Mouse (Mus musculus): ENCODE data around the gene Acad12. TPM values are rescaled to one million over a fixed set of nuclear protein-coding genes. Genes with fewer than 3 reads are reported as not detected.

Acad12 gene
- polyA plus RNA-seq, 1 experiment from 2014 or later: 1.5 TPM

DNA sequence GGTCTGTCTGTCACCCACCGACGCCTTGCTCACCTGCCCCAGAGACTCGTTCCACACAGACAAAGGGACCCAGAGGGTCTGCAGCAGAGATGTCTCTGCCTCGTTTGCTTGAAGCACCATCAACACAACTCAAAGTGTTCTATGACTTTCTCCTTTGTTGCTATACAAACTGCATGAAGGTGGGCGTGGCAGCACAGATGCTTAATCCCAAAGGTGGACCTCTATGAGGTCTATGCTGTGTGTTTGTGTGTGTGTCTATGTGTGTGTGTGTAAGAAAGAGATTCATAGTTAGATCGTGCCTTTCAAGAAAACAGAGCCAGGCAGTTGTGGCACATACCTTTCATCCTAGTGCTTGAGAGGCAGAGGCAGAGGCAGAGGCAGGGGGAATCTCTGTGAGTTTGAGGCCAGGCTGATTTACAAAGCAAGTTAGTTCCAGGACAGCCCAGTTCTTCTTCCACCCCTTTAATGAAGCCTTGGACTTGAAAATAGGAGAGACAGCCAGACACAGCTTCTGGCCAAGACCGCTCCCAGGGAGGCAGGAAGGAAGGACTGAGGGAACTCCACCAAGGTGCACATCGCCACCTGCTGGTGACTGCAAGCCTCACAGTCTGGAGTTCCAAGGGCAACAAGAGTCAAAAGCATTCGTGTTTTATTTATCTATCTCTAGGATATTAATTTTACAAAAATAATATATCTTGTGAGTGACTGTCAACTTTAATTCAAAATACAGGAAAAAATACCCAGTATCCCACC lies 17.0 kb downstream of the Acad12 start:
- 32% methylated on average over 9 of the region's 9 CpGs for WGBS
- ATAC-seq (replicated peaks; ENCODE audit: low FRiP score): no peak

DNA sequence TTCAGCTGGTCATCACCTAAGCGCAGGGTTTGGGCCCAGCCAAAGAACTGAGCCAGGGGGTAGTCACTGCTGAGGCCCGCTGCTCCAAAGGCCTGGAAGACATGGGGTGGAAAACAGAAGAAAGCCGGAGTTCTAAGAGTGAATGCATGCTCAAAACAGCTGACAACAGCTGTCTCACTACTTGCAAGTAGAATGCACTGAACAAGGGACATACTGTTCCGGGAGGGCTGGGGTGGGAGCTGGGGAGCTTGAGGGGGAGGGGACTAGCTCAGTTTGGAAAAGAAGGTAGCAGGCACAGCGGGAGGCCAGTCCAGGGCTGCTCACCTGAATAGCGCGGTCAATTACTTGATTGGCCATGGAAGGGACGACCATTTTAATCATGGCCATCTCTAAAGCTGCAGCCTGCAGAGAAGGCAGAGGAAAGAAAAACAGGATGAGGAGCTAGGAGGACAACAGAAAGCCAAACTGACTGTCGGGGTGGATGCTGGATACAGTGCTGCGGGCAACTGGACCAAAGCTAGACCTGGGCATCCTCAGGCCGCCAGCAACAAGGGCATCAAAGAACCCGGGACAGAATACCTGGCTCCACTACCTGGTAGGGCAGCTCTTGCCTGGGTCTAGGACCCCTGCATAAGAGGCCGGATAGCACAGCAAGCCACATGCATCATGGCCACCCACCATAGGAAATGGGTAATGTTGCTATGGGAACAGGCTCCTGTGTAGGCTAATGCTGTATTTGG lies 19.7 kb downstream of the Acad12 start:
- Histone ChIP-seq H3K4me3 (ENCODE audit: low read depth, low read length) (no peak overlapping the region), H3K4me1 (replicated peaks; ENCODE audit: control insufficient read depth, insufficient read depth, low read length) (peaks cover 2% of the 10 kb centered on the region; the same call in 1 of the 2 replicates), H3K9ac (ENCODE audit: low read length) (no peak overlapping the region), H3K36me3 (ENCODE audit: control insufficient read depth, insufficient read depth, low read length) (no peaks in the 10 kb centered on the region), H3K4me2 (ENCODE audit: low read depth, low read length, severe bottlenecking) (no peak overlapping the region), H3K27ac (ENCODE audit: low read depth, low read length) (no peak overlapping the region), H3K27me3 (ENCODE audit: control insufficient read depth, insufficient read depth, low read length) (no peaks in the 10 kb centered on the region), H3K9me3 (ENCODE audit: control insufficient read depth, low read length) (no peaks in the 10 kb centered on the region)
- DNase-seq (ENCODE audit: low spot score) (no peak), ATAC-seq (replicated peaks; ENCODE audit: low FRiP score) (no peak)
- 59% methylated on average over 13 of the region's 13 CpGs for WGBS

More for the DNA sequence above, 17.0 kb downstream of the Acad12 start:
- Histone ChIP-seq H3K4me2 (ENCODE audit: low read depth, low read length, severe bottlenecking) (no peak overlapping the region), H3K4me3 (ENCODE audit: low read depth, low read length) (no peak overlapping the region), H3K9ac (ENCODE audit: low read length) (no peak overlapping the region; the same call in 1 of the 2 replicates), H3K4me1 (replicated peaks; ENCODE audit: control insufficient read depth, insufficient read depth, low read length) (no peaks in the 10 kb centered on the region), H3K27me3 (ENCODE audit: control insufficient read depth, insufficient read depth, low read length) (no peaks in the 10 kb centered on the region), H3K9me3 (ENCODE audit: control insufficient read depth, low read length) (no peaks in the 10 kb centered on the region), H3K36me3 (ENCODE audit: control insufficient read depth, insufficient read depth, low read length) (no peaks in the 10 kb centered on the region), H3K27ac (ENCODE audit: low read depth, low read length) (no peak overlapping the region)
- DNase-seq (ENCODE audit: low spot score): peak; percentile 91

DNA sequence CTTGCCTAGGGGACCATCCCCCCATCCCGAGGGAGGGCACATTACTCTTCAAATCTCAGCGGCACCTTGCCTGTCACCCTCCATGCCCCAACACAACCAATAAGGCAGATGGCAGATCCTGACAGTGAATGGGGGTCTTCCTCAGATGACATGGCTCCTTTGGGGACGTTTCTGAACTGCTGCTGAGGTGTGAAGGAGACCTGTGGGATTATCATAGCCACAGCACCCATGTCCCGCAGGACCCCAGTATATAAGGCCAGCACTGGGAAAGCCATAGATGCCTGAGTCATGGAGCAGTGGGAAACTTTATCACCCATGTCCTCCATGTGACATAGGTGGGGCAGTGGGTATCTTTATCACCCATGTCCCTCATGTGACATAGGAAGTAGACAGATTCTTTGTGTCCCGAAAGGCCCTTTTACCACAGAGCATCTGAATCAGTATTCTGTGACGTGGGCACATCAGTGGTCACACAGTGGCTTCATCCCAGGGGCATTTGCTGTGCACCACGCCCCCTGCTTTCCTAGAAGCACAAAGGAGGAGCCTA lies 20.7 kb downstream of the Acad12 start:
- ATAC-seq (replicated peaks; ENCODE audit: low FRiP score): no peak
- Histone ChIP-seq H3K4me3 (ENCODE audit: low read depth, low read length) (no peak overlapping the region), H3K9me3 (ENCODE audit: control insufficient read depth, low read length) (no peaks in the 10 kb centered on the region), H3K4me2 (ENCODE audit: low read depth, low read length, severe bottlenecking) (no peak overlapping the region), H3K36me3 (ENCODE audit: control insufficient read depth, insufficient read depth, low read length) (no peaks in the 10 kb centered on the region), H3K9ac (ENCODE audit: low read length) (no peak overlapping the region), H3K27me3 (ENCODE audit: control insufficient read depth, insufficient read depth, low read length) (no peaks in the 10 kb centered on the region), H3K4me1 (replicated peaks; ENCODE audit: control insufficient read depth, insufficient read depth, low read length) (peaks cover 7% of the 10 kb centered on the region; the same call in 1 of the 2 replicates), H3K27ac (ENCODE audit: low read depth, low read length) (no peak overlapping the region)
- WGBS: 78% methylated on average over 7 of the region's 7 CpGs
- DNase-seq (ENCODE audit: low spot score): no peak

DNA sequence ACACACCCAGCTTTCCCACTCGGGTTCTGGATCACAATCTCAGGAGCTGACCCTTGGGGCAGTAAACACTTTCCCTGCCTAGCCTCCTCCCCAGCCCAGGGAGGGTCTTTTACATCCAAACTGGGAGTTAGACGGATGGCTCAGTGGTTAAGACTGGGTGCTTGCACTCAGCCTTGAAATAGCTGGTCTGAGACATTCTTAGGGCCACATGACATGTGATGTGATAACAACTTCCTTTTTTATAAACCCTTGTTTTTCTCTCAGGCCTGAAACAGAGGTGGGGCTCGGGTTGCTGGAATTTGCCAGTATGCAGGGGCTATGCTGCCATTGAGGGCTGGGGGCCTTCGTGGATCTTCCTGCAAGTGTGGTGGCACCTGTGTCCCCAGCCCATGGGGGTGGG lies 21.4 kb downstream of the Acad12 start:
- WGBS: 84% methylated on average over 4 of the region's 4 CpGs
- no peak overlapping the region for H3K27ac ChIP-seq (ENCODE audit: low read depth, low read length)
- H3K4me2 ChIP-seq (ENCODE audit: low read depth, low read length, severe bottlenecking): no peak overlapping the region
- DNase-seq (ENCODE audit: low spot score) (no peak), ATAC-seq (replicated peaks; ENCODE audit: low FRiP score) (no peak)
- no peak overlapping the region for H3K9ac ChIP-seq (ENCODE audit: low read length)
- H3K27me3 ChIP-seq (ENCODE audit: control insufficient read depth, insufficient read depth, low read length): no peaks in the 10 kb centered on the region
- peaks cover 7% of the 10 kb centered on the region; the same call in 1 of the 2 replicates for H3K4me1 ChIP-seq (replicated peaks; ENCODE audit: control insufficient read depth, insufficient read depth, low read length)
- H3K4me3 ChIP-seq (ENCODE audit: low read depth, low read length): no peak overlapping the region
- H3K9me3 ChIP-seq (ENCODE audit: control insufficient read depth, low read length): no peaks in the 10 kb centered on the region
- H3K36me3 ChIP-seq (ENCODE audit: control insufficient read depth, insufficient read depth, low read length): no peaks in the 10 kb centered on the region

- no peaks in the 10 kb centered on the region for H3K27me3 ChIP-seq (ENCODE audit: control insufficient read depth, insufficient read depth, low read length)
- H3K4me3 ChIP-seq (ENCODE audit: low read depth, low read length): no peak overlapping the region
- no peak overlapping the region for H3K4me2 ChIP-seq (ENCODE audit: low read depth, low read length, severe bottlenecking)
- peaks cover 7% of the 10 kb centered on the region; the same call in 1 of the 2 replicates for H3K4me1 ChIP-seq (replicated peaks; ENCODE audit: control insufficient read depth, insufficient read depth, low read length)
- no peak for ATAC-seq (replicated peaks; ENCODE audit: low FRiP score)
- 85% methylated on average over 6 of the region's 6 CpGs for WGBS
- no peaks in the 10 kb centered on the region for H3K9me3 ChIP-seq (ENCODE audit: control insufficient read depth, low read length)
- no peaks in the 10 kb centered on the region for H3K36me3 ChIP-seq (ENCODE audit: control insufficient read depth, insufficient read depth, low read length)
- DNase-seq (ENCODE audit: low spot score): no peak
- H3K9ac ChIP-seq (ENCODE audit: low read length): no peak overlapping the region
- H3K27ac ChIP-seq (ENCODE audit: low read depth, low read length): no peak overlapping the region
These were observed 22.5 kb downstream of the Acad12 start for GRCm38 (mm10) chr5:121596226-121596625.

- Histone ChIP-seq H3K27me3 (ENCODE audit: control insufficient read depth, insufficient read depth, low read length) (no peaks in the 10 kb centered on the region), H3K9me3 (ENCODE audit: control insufficient read depth, low read length) (no peaks in the 10 kb centered on the region), H3K9ac (ENCODE audit: low read length) (no peak overlapping the region), H3K4me1 (replicated peaks; ENCODE audit: control insufficient read depth, insufficient read depth, low read length) (peaks cover 7% of the 10 kb centered on the region; the same call in 1 of the 2 replicates), H3K27ac (ENCODE audit: low read depth, low read length) (no peak overlapping the region), H3K36me3 (ENCODE audit: control insufficient read depth, insufficient read depth, low read length) (no peaks in the 10 kb centered on the region), H3K4me2 (ENCODE audit: low read depth, low read length, severe bottlenecking) (no peak overlapping the region), H3K4me3 (ENCODE audit: low read depth, low read length) (no peak overlapping the region)
- ATAC-seq (replicated peaks; ENCODE audit: low FRiP score): no peak
- 80% methylated on average over 6 of the region's 6 CpGs for WGBS
- DNase-seq (ENCODE audit: low spot score): no peak
These were observed 23.0 kb downstream of the Acad12 start for GRCm38 (mm10) chr5:121595758-121596157.

DNA sequence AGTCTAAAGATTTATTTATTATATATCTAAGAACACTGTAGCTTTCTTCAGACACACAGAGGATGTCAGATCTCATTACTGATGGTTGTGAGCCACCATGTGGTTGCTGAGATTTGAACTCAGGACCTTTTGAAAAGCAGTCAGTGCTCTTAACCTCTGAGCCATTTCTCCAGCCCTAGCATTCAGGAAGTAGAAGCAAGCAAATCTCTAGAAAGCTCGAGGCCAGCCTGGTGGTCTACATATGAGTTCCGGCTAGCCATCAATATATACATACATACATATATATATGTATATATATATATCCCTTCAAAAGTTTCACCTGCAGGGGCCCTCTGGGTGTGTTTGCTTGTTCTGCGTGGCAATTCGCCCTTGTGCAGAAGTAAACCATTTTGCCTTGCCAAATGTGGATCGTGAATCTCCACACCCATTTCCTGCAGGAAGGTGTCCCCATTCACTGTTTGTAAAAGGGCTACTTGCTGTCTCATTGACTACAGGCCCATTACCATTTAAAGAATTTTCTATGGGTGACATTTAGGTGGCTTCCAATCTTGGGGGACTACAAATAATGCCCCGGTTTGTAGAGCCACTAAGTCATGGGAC lies 23.9 kb downstream of the Acad12 start:
- Histone ChIP-seq H3K27ac (ENCODE audit: low read depth, low read length) (no peak overlapping the region), H3K4me1 (replicated peaks; ENCODE audit: control insufficient read depth, insufficient read depth, low read length) (peaks cover 7% of the 10 kb centered on the region; the same call in 1 of the 2 replicates), H3K27me3 (ENCODE audit: control insufficient read depth, insufficient read depth, low read length) (no peaks in the 10 kb centered on the region), H3K9ac (ENCODE audit: low read length) (no peak overlapping the region), H3K36me3 (ENCODE audit: control insufficient read depth, insufficient read depth, low read length) (no peaks in the 10 kb centered on the region), H3K4me3 (ENCODE audit: low read depth, low read length) (no peak overlapping the region), H3K4me2 (ENCODE audit: low read depth, low read length, severe bottlenecking) (no peak overlapping the region), H3K9me3 (ENCODE audit: control insufficient read depth, low read length) (no peaks in the 10 kb centered on the region)
- no peak for DNase-seq (ENCODE audit: low spot score)
- no peak for ATAC-seq (replicated peaks; ENCODE audit: low FRiP score)
- 89% methylated on average over 6 of the region's 6 CpGs for WGBS
